Mouse (Mus musculus) monocyte, adult 5-6 weeks (primary cell): ENCODE data around the gene Smyd3. TPM values are rescaled to one million over a fixed set of nuclear protein-coding genes. Genes with fewer than 3 reads are reported as not detected.
"Not testable (repeated sequence)": the region's sequence is repeated elsewhere in the genome, so short reads cannot be mapped to it uniquely, and the experiment has no call there.

Experiments used
- ATAC-seq: fragments of 153-309, 156-312 bp; replicated peaks from 2 replicates; pipeline ENCODE4 v1.8.0; 2017; ENCODE audit warnings: mild to moderate bottlenecking; ENCODE audit not compliant: low TSS enrichment, insufficient number of reproducible peaks, severe bottlenecking, poor library complexity, low FRiP score
- total RNA-seq: library from RNA; stranded (forward); fragments of 200-1000, 200-491, 200-594 nt; gene quantifications from 3 replicates; pipeline ENCODE4 v1.2.3, GENCODE M21; 2017

Gene Smyd3
- total RNA-seq, 1 experiment from 2014 or later, result 14.3 TPM

- no peak for ATAC-seq
Measured at GRCm38 (mm10) chr1:179339066-179339465, 178.8 kb downstream of the Smyd3 start.

GRCm38 (mm10) chr1:179337529-179337928, 180.3 kb downstream of the Smyd3 start:
- no peak for ATAC-seq

GRCm38 (mm10) chr1:179326965-179327308, 190.9 kb downstream of the Smyd3 start:
- ATAC-seq, result no peak

GRCm38 (mm10) chr1:179326262-179326964, 191.4 kb downstream of the Smyd3 start:
- no peak for ATAC-seq

- ATAC-seq, result no peak
Measured at GRCm38 (mm10) chr1:179324271-179324670, 193.6 kb downstream of the Smyd3 start.

- no peak for ATAC-seq
Measured at GRCm38 (mm10) chr1:179313618-179314017, 204.2 kb downstream of the Smyd3 start.

- ATAC-seq, result no peak
Measured at GRCm38 (mm10) chr1:179309487-179309886, 208.4 kb downstream of the Smyd3 start.

GRCm38 (mm10) chr1:179302446-179303230, 215.2 kb downstream of the Smyd3 start:
- ATAC-seq, result no peak

GRCm38 (mm10) chr1:179295626-179296025, 222.2 kb downstream of the Smyd3 start:
- no peak for ATAC-seq

GRCm38 (mm10) chr1:179293772-179294353, 224.0 kb downstream of the Smyd3 start:
- no peak for ATAC-seq

- not testable (repeated sequence) for ATAC-seq
Measured at GRCm38 (mm10) chr1:179290181-179290580, 227.7 kb downstream of the Smyd3 start.

GRCm38 (mm10) chr1:179289744-179290143, 228.1 kb downstream of the Smyd3 start:
- no peak for ATAC-seq

GRCm38 (mm10) chr1:179286748-179287147, 231.1 kb downstream of the Smyd3 start:
- ATAC-seq, result no peak

- no peak for ATAC-seq
Measured at GRCm38 (mm10) chr1:179282821-179283220, 235.0 kb downstream of the Smyd3 start.

- ATAC-seq, result no peak
Measured at GRCm38 (mm10) chr1:179281401-179282121, 236.3 kb downstream of the Smyd3 start.

GRCm38 (mm10) chr1:179279116-179279515, 238.7 kb downstream of the Smyd3 start:
- no peak for ATAC-seq

GRCm38 (mm10) chr1:179277346-179277745, 240.5 kb downstream of the Smyd3 start:
- ATAC-seq, result no peak

GRCm38 (mm10) chr1:179276866-179277265, 241.0 kb downstream of the Smyd3 start:
- no peak for ATAC-seq

- no peak for ATAC-seq
Measured at GRCm38 (mm10) chr1:179272926-179273325, 244.9 kb downstream of the Smyd3 start.
